Mouse (Mus musculus): ENCODE measurements around the gene Trip11. TPM values are rescaled to one million over a fixed set of nuclear protein-coding genes. Genes with fewer than 3 reads are reported as not detected.

Trip11 gene
- polyA plus RNA-seq, 1 experiment from 2014 or later, result 21.8 TPM

DNA sequence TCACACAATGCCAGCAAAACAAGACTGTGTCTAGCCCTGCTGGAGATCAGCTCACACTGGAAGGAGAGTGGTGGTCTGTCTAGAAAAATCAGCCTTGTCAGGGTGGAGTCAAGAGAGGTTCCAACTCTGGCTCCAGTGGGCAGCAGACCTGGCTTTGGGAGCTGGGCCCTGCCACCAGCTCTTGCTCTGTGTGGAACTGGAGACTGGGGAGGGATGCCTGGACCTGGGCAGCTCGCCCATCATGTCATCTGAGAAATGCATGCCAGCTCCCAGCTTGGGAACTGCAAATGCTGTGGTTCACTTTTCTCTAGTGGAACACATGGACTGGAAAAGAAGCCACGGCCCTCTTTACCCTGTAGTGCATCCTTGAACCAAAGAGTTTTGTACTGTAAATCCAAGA is 102.6 kb downstream of the Trip11 start:
- Histone ChIP-seq H3K4me1 (ENCODE audit: control insufficient read depth in 2 of 2, insufficient read depth in 2 of 2, low read length in 2 of 2) (no peaks in the 10 kb centered on the region), H3K27ac (replicated peaks in 1 of 2; ENCODE audit: control insufficient read depth in 1 of 2, insufficient read depth in 1 of 2, low read depth in 2 of 2, low read length in 2 of 2) (no peak overlapping the region), H3K9ac (ENCODE audit: low read length) (no peak overlapping the region), H3K9me3 (ENCODE audit: control insufficient read depth, low read length) (no peaks in the 10 kb centered on the region), H3K4me2 (ENCODE audit: low read length) (no peak overlapping the region), H3K36me3 (ENCODE audit: control insufficient read depth, insufficient read depth, low read length) (no peaks in the 10 kb centered on the region), H3K27me3 (ENCODE audit: control insufficient read depth, insufficient read depth, low read length) (no peaks in the 10 kb centered on the region), H3K4me3 (ENCODE audit: control insufficient read depth in 1 of 2, insufficient read depth in 1 of 2, low read depth in 1 of 2, low read length in 2 of 2) (no peak overlapping the region)
- ATAC-seq (ENCODE audit: insufficient number of reproducible peaks, insufficient read depth, low FRiP score, low read depth), result no peak
- 52% methylated on average over 2 of the region's 2 CpGs for WGBS

- no peaks in the 10 kb centered on the region for H3K36me3 ChIP-seq (ENCODE audit: control insufficient read depth, insufficient read depth, low read length)
- no peaks in the 10 kb centered on the region for H3K27me3 ChIP-seq (ENCODE audit: control insufficient read depth, insufficient read depth, low read length)
- no peak overlapping the region for H3K27ac ChIP-seq (replicated peaks in 1 of 2; ENCODE audit: control insufficient read depth in 1 of 2, insufficient read depth in 1 of 2, low read depth in 2 of 2, low read length in 2 of 2)
- no peak overlapping the region for H3K4me3 ChIP-seq (ENCODE audit: control insufficient read depth in 1 of 2, insufficient read depth in 1 of 2, low read depth in 1 of 2, low read length in 2 of 2)
- no peak overlapping the region for H3K9ac ChIP-seq (ENCODE audit: low read length)
- no peak for ATAC-seq (ENCODE audit: insufficient number of reproducible peaks, insufficient read depth, low FRiP score, low read depth)
- 48% methylated on average over 2 of the region's 2 CpGs for WGBS
- no peak overlapping the region for H3K4me2 ChIP-seq (ENCODE audit: low read length)
- H3K9me3 ChIP-seq (ENCODE audit: control insufficient read depth, low read length), result no peaks in the 10 kb centered on the region
- H3K4me1 ChIP-seq (ENCODE audit: control insufficient read depth in 2 of 2, insufficient read depth in 2 of 2, low read length in 2 of 2), result no peaks in the 10 kb centered on the region
Measured at GRCm38 (mm10) chr12:101807400-101807799, 105.7 kb downstream of the Trip11 start.

GRCm38 (mm10) chr12:101802445-101802844 is 110.6 kb downstream of the Trip11 start:
- Histone ChIP-seq H3K27ac (replicated peaks in 1 of 2; ENCODE audit: control insufficient read depth in 1 of 2, insufficient read depth in 1 of 2, low read depth in 2 of 2, low read length in 2 of 2) (no peak overlapping the region), H3K4me2 (ENCODE audit: low read length) (no peak overlapping the region), H3K4me3 (ENCODE audit: control insufficient read depth in 1 of 2, insufficient read depth in 1 of 2, low read depth in 1 of 2, low read length in 2 of 2) (no peak overlapping the region), H3K9ac (ENCODE audit: low read length) (no peak overlapping the region), H3K27me3 (ENCODE audit: control insufficient read depth, insufficient read depth, low read length) (no peaks in the 10 kb centered on the region), H3K9me3 (ENCODE audit: control insufficient read depth, low read length) (no peaks in the 10 kb centered on the region), H3K36me3 (ENCODE audit: control insufficient read depth, insufficient read depth, low read length) (no peaks in the 10 kb centered on the region), H3K4me1 (ENCODE audit: control insufficient read depth in 2 of 2, insufficient read depth in 2 of 2, low read length in 2 of 2) (no peaks in the 10 kb centered on the region)
- no peak for ATAC-seq (ENCODE audit: insufficient number of reproducible peaks, insufficient read depth, low FRiP score, low read depth)
- WGBS, result 80% methylated on average over 3 of the region's 3 CpGs

DNA sequence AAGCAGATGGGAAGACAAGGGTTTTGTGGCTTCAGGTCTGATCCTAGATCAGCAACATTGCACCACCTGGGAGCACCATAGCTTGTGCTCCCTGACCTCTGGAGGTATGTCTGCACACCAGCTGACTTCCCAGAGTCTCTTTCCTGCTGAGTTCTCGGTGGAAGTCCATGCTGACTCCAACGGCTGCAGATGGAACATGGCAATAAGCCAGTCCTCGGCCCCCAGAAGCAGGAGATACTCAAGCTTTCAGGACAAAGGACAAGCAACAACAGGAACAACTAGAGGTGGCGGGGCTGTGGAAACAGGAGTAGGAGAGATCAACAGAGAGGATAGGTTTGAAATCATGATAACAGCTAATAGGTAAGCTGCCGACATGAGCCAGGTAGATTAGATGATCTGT is 111.3 kb downstream of the Trip11 start:
- Histone ChIP-seq H3K4me2 (ENCODE audit: low read length) (no peak overlapping the region), H3K9ac (ENCODE audit: low read length) (no peak overlapping the region), H3K4me1 (ENCODE audit: control insufficient read depth in 2 of 2, insufficient read depth in 2 of 2, low read length in 2 of 2) (no peaks in the 10 kb centered on the region), H3K4me3 (ENCODE audit: control insufficient read depth in 1 of 2, insufficient read depth in 1 of 2, low read depth in 1 of 2, low read length in 2 of 2) (no peak overlapping the region), H3K36me3 (ENCODE audit: control insufficient read depth, insufficient read depth, low read length) (no peaks in the 10 kb centered on the region), H3K27me3 (ENCODE audit: control insufficient read depth, insufficient read depth, low read length) (no peaks in the 10 kb centered on the region), H3K27ac (replicated peaks in 1 of 2; ENCODE audit: control insufficient read depth in 1 of 2, insufficient read depth in 1 of 2, low read depth in 2 of 2, low read length in 2 of 2) (no peak overlapping the region), H3K9me3 (ENCODE audit: control insufficient read depth, low read length) (no peaks in the 10 kb centered on the region)
- ATAC-seq (ENCODE audit: insufficient number of reproducible peaks, insufficient read depth, low FRiP score, low read depth), result no peak
- WGBS, result 80% methylated on average over 5 of the region's 5 CpGs

GRCm38 (mm10) chr12:101801051-101801450 is 112.0 kb downstream of the Trip11 start:
- Histone ChIP-seq H3K27me3 (ENCODE audit: control insufficient read depth, insufficient read depth, low read length) (no peaks in the 10 kb centered on the region), H3K9me3 (ENCODE audit: control insufficient read depth, low read length) (no peaks in the 10 kb centered on the region), H3K9ac (ENCODE audit: low read length) (no peak overlapping the region), H3K36me3 (ENCODE audit: control insufficient read depth, insufficient read depth, low read length) (no peaks in the 10 kb centered on the region), H3K27ac (replicated peaks in 1 of 2; ENCODE audit: control insufficient read depth in 1 of 2, insufficient read depth in 1 of 2, low read depth in 2 of 2, low read length in 2 of 2) (no peak overlapping the region), H3K4me1 (ENCODE audit: control insufficient read depth in 2 of 2, insufficient read depth in 2 of 2, low read length in 2 of 2) (no peaks in the 10 kb centered on the region), H3K4me2 (ENCODE audit: low read length) (no peak overlapping the region), H3K4me3 (ENCODE audit: control insufficient read depth in 1 of 2, insufficient read depth in 1 of 2, low read depth in 1 of 2, low read length in 2 of 2) (no peak overlapping the region)
- no peak for ATAC-seq (ENCODE audit: insufficient number of reproducible peaks, insufficient read depth, low FRiP score, low read depth)
- 72% methylated on average over 3 of the region's 3 CpGs for WGBS

- WGBS, result 67% methylated on average over 7 of the region's 7 CpGs
- Histone ChIP-seq H3K4me2 (ENCODE audit: low read length) (no peak overlapping the region), H3K27me3 (ENCODE audit: control insufficient read depth, insufficient read depth, low read length) (no peaks in the 10 kb centered on the region), H3K4me3 (ENCODE audit: control insufficient read depth in 1 of 2, insufficient read depth in 1 of 2, low read depth in 1 of 2, low read length in 2 of 2) (no peak overlapping the region), H3K36me3 (ENCODE audit: control insufficient read depth, insufficient read depth, low read length) (no peaks in the 10 kb centered on the region), H3K9ac (ENCODE audit: low read length) (no peak overlapping the region), H3K27ac (replicated peaks in 1 of 2; ENCODE audit: control insufficient read depth in 1 of 2, insufficient read depth in 1 of 2, low read depth in 2 of 2, low read length in 2 of 2) (no peak overlapping the region), H3K4me1 (ENCODE audit: control insufficient read depth in 2 of 2, insufficient read depth in 2 of 2, low read length in 2 of 2) (no peaks in the 10 kb centered on the region), H3K9me3 (ENCODE audit: control insufficient read depth, low read length) (no peaks in the 10 kb centered on the region)
- ATAC-seq (ENCODE audit: insufficient number of reproducible peaks, insufficient read depth, low FRiP score, low read depth), result no peak
Measured at GRCm38 (mm10) chr12:101798189-101798922, 114.7 kb downstream of the Trip11 start.

GRCm38 (mm10) chr12:101794458-101794857 is 118.6 kb downstream of the Trip11 start:
- Histone ChIP-seq H3K9ac (ENCODE audit: low read length) (no peak overlapping the region), H3K4me2 (ENCODE audit: low read length) (no peak overlapping the region), H3K36me3 (ENCODE audit: control insufficient read depth, insufficient read depth, low read length) (no peaks in the 10 kb centered on the region), H3K4me3 (ENCODE audit: control insufficient read depth in 1 of 2, insufficient read depth in 1 of 2, low read depth in 1 of 2, low read length in 2 of 2) (no peak overlapping the region), H3K4me1 (ENCODE audit: control insufficient read depth in 2 of 2, insufficient read depth in 2 of 2, low read length in 2 of 2) (no peaks in the 10 kb centered on the region), H3K9me3 (ENCODE audit: control insufficient read depth, low read length) (no peaks in the 10 kb centered on the region), H3K27me3 (ENCODE audit: control insufficient read depth, insufficient read depth, low read length) (no peaks in the 10 kb centered on the region), H3K27ac (replicated peaks in 1 of 2; ENCODE audit: control insufficient read depth in 1 of 2, insufficient read depth in 1 of 2, low read depth in 2 of 2, low read length in 2 of 2) (no peak overlapping the region)
- WGBS, result 77% methylated on average over 3 of the region's 3 CpGs
- ATAC-seq (ENCODE audit: insufficient number of reproducible peaks, insufficient read depth, low FRiP score, low read depth), result no peak

- no peak overlapping the region for H3K4me3 ChIP-seq (ENCODE audit: control insufficient read depth in 1 of 2, insufficient read depth in 1 of 2, low read depth in 1 of 2, low read length in 2 of 2)
- H3K27ac ChIP-seq (replicated peaks in 1 of 2; ENCODE audit: control insufficient read depth in 1 of 2, insufficient read depth in 1 of 2, low read depth in 2 of 2, low read length in 2 of 2), result no peak overlapping the region
- WGBS, result 82% methylated on average over 5 of the region's 5 CpGs
- H3K36me3 ChIP-seq (ENCODE audit: control insufficient read depth, insufficient read depth, low read length), result no peaks in the 10 kb centered on the region
- no peak overlapping the region for H3K4me2 ChIP-seq (ENCODE audit: low read length)
- no peak for ATAC-seq (ENCODE audit: insufficient number of reproducible peaks, insufficient read depth, low FRiP score, low read depth)
- H3K4me1 ChIP-seq (ENCODE audit: control insufficient read depth in 2 of 2, insufficient read depth in 2 of 2, low read length in 2 of 2), result no peaks in the 10 kb centered on the region
- no peaks in the 10 kb centered on the region for H3K9me3 ChIP-seq (ENCODE audit: control insufficient read depth, low read length)
- no peak overlapping the region for H3K9ac ChIP-seq (ENCODE audit: low read length)
- no peaks in the 10 kb centered on the region for H3K27me3 ChIP-seq (ENCODE audit: control insufficient read depth, insufficient read depth, low read length)
Measured at GRCm38 (mm10) chr12:101793221-101793621, 119.8 kb downstream of the Trip11 start.

All from heart, embryonic 14.5 days (tissue).